Mouse (Mus musculus) B cell, adult 67 days (primary cell): ENCODE data around the gene Lbx2. TPM values are rescaled to one million over a fixed set of nuclear protein-coding genes. Genes with fewer than 3 reads are reported as not detected.

Source experiments
- total RNA-seq, 2 experiments: library from RNA; stranded (reverse); gene quantifications; 4 replicates each; pipeline ENCODE4 v1.2.4; 2023

The Lbx2 gene
- under 1 TPM in 1 of 2 experiments, not detected in 1; 0.70 TPM for total RNA-seq

GRCm38 (mm10) chr6:83086121-83087035 lies at the start of gene Lbx2:
Lbx2 (plus strand) TSS chr6:83086367.

GRCm38 (mm10) chr6:83054074-83054851 lies 31.9 kb upstream of the Lbx2 start, which contains the start of gene Aup1:
Aup1 (plus strand) TSS chr6:83054521.

GRCm38 (mm10) chr6:83054871-83055431 lies 31.2 kb upstream of the Lbx2 start, which contains the start of gene Htra2:
Htra2 (minus strand) TSS chr6:83055273.

GRCm38 (mm10) chr6:83057790-83058189 lies 28.4 kb upstream of the Lbx2 start, which contains the start of gene Dqx1:
Dqx1 (plus strand) TSS chr6:83057844.

GRCm38 (mm10) chr6:83070247-83070310 lies 16.1 kb upstream of the Lbx2 start, which contains the start of gene Tlx2:
Tlx2 (minus strand) TSS chr6:83070293.

GRCm38 (mm10) chr6:83077630-83078323 lies 8.4 kb upstream of the Lbx2 start, which contains the start of gene Pcgf1:
Pcgf1 (plus strand) TSS chr6:83077869.

GRCm38 (mm10) chr6:83101316-83101687 lies 15.1 kb downstream of the Lbx2 start, which contains the start of the genes Ccdc142 and Gm42688:
Ccdc142 (plus strand) TSS chr6:83101601.
Gm42688 (plus strand) TSS chr6:83101617.

GRCm38 (mm10) chr6:83108762-83109668 lies 22.8 kb downstream of the Lbx2 start, which contains the start of gene Mrpl53:
Mrpl53 (plus strand) TSS chr6:83109040.

GRCm38 (mm10) chr6:83115011-83115671 lies 29.0 kb downstream of the Lbx2 start, which contains the start of gene Mogs:
Mogs (plus strand) TSS chr6:83115496.

GRCm38 (mm10) chr6:83120930-83121862 lies 35.0 kb downstream of the Lbx2 start, which contains the start of gene Wbp1:
Wbp1 (minus strand) TSS chr6:83121559.

GRCm38 (mm10) chr6:83125331-83125730 lies 39.2 kb downstream of the Lbx2 start, which contains the start of gene Ino80b:
Ino80b (minus strand) TSS chr6:83125431.

GRCm38 (mm10) chr6:83134951-83135513 lies 48.9 kb downstream of the Lbx2 start, which contains the start of gene Rtkn:
Rtkn (plus strand) TSS chr6:83135463.

Other genes starting within 250 kb of the Lbx2 start
- gene Sema4f, start 146.6 kb upstream of the Lbx2 start, total RNA-seq: 1 to 10 TPM; 1.3 to 1.8 TPM
- 1 to 10 TPM; 2.0 to 5.9 TPM for gene M1ap, start 139.5 kb upstream of the Lbx2 start, total RNA-seq
- 10 to 100 TPM; 36.2 to 38.6 TPM for gene Dok1, start 52.9 kb upstream of the Lbx2 start, total RNA-seq
- gene Loxl3, start 52.2 kb upstream of the Lbx2 start, total RNA-seq: 1 to 10 TPM in 1 of 2 experiments, under 1 TPM in 1; 0.55 to 1.2 TPM
- 100 to 1,000 TPM; 363 to 400 TPM for gene Aup1, start 31.8 kb upstream of the Lbx2 start, total RNA-seq
- gene Htra2, start 31.1 kb upstream of the Lbx2 start, total RNA-seq: 10 to 100 TPM; 51.1 to 60.0 TPM
- 1 to 10 TPM; 8.8 to 9.3 TPM for gene Dqx1, start 28.5 kb upstream of the Lbx2 start, total RNA-seq
- gene Tlx2, start 16.1 kb upstream of the Lbx2 start, total RNA-seq: not detected
- 10 to 100 TPM; 20.2 to 26.1 TPM for gene Pcgf1, start 8.5 kb upstream of the Lbx2 start, total RNA-seq
- gene Ccdc142, start 15.2 kb downstream of the Lbx2 start, total RNA-seq: 10 to 100 TPM; 19.5 to 25.7 TPM
- 10 to 100 TPM; 13.5 to 17.0 TPM for gene Gm42688, start 15.2 kb downstream of the Lbx2 start, total RNA-seq
- gene Mrpl53, start 22.7 kb downstream of the Lbx2 start, total RNA-seq: 10 to 100 TPM; 29.8 to 35.3 TPM
- 10 to 100 TPM; 37.3 to 49.6 TPM for gene Mogs, start 29.1 kb downstream of the Lbx2 start, total RNA-seq
- 10 to 100 TPM; 46.4 to 46.7 TPM for gene Wbp1, start 35.2 kb downstream of the Lbx2 start, total RNA-seq
- gene Ino80b, start 39.1 kb downstream of the Lbx2 start, total RNA-seq: 10 to 100 TPM; 35.6 to 40.9 TPM
- gene Rtkn, start 49.1 kb downstream of the Lbx2 start, total RNA-seq: not detected
- 1 to 10 TPM; 1.1 to 1.8 TPM for gene Wdr54, start 70.0 kb downstream of the Lbx2 start, total RNA-seq
- gene 1700003E16Rik, start 70.0 kb downstream of the Lbx2 start, total RNA-seq: not detected
- gene Dctn1, start 79.6 kb downstream of the Lbx2 start, total RNA-seq: 100 to 1,000 TPM; 113 to 115 TPM
- gene Slc4a5, start 133.5 kb downstream of the Lbx2 start, total RNA-seq: not detected
- 10 to 100 TPM; 12.7 to 14.5 TPM for gene Mthfd2, start 239.5 kb downstream of the Lbx2 start, total RNA-seq
- 100 to 1,000 TPM; 153 to 161 TPM for gene Mob1a, start 239.6 kb downstream of the Lbx2 start, total RNA-seq